Mouse (Mus musculus) inflammation-experienced regulatory T-cells, adult 6 months (primary cell): Measurements from ENCODE around the gene 4931428F04Rik. TPM values are rescaled to one million over a fixed set of nuclear protein-coding genes. Genes with fewer than 3 reads are reported as not detected.
"Not testable (repeated sequence)": the region's sequence is repeated elsewhere in the genome, so short reads cannot be mapped to it uniquely, and the experiment has no call there.

ENCODE experiments used
- ATAC-seq: one replicate; pipeline ENCODE4 v1.8.0; 2017
- polyA plus RNA-seq, 3 experiments: library from polyadenylated mRNA; unstranded; fragments of 100-300 nt; shearing (Covaris generic); gene quantifications; one replicate each; pipeline ENCODE4 v1.2.1; 2017

Gene 4931428F04Rik
- polyA plus RNA-seq, 3 experiments from 2014 or later: 1.2 to 2.5 (median 2.1) TPM

- peak; percentile 13 for ATAC-seq
Observed at GRCm38 (mm10) chr8:105306146-105306691, 16.6 kb upstream of the 4931428F04Rik start.

- peak; percentile 28 for ATAC-seq
Observed at GRCm38 (mm10) chr8:105305211-105306145, 15.8 kb upstream of the 4931428F04Rik start, which contains the start of gene Elmo3. TSS of gene Elmo3 (plus strand) at chr8:105305601.

GRCm38 (mm10) chr8:105304325-105305210 is 14.9 kb upstream of the 4931428F04Rik start:
- ATAC-seq: peak; percentile 77

- no peak for ATAC-seq
Observed at GRCm38 (mm10) chr8:105303874-105304273, 14.2 kb upstream of the 4931428F04Rik start.

- ATAC-seq: peak; percentile 12
Observed at GRCm38 (mm10) chr8:105303396-105303795, 13.7 kb upstream of the 4931428F04Rik start.

GRCm38 (mm10) chr8:105299962-105300361 is 10.3 kb upstream of the 4931428F04Rik start:
- no peak for ATAC-seq

GRCm38 (mm10) chr8:105298351-105299252 is 8.9 kb upstream of the 4931428F04Rik start:
- ATAC-seq: no peak

GRCm38 (mm10) chr8:105297511-105298192 is 8.0 kb upstream of the 4931428F04Rik start, which contains the start of gene E2f4:
TSS of gene E2f4 (plus strand) at chr8:105297663.
- peak; percentile 99 for ATAC-seq

- ATAC-seq: no peak
Observed at GRCm38 (mm10) chr8:105295895-105296573, 6.4 kb upstream of the 4931428F04Rik start, which contains the start of gene Exoc3l. TSS of gene Exoc3l (minus strand) at chr8:105296101.

- ATAC-seq: no peak
Observed at GRCm38 (mm10) chr8:105295256-105295655, 5.6 kb upstream of the 4931428F04Rik start.

GRCm38 (mm10) chr8:105294776-105295175 is 5.1 kb upstream of the 4931428F04Rik start:
- no peak for ATAC-seq

- ATAC-seq: no peak
Observed at GRCm38 (mm10) chr8:105293405-105293804, 3.7 kb upstream of the 4931428F04Rik start.

GRCm38 (mm10) chr8:105292471-105292870 is 2.8 kb upstream of the 4931428F04Rik start:
- no peak for ATAC-seq

- ATAC-seq: not testable (repeated sequence)
Observed at GRCm38 (mm10) chr8:105291802-105292201, 2.1 kb upstream of the 4931428F04Rik start.

GRCm38 (mm10) chr8:105291364-105291763 is 1.7 kb upstream of the 4931428F04Rik start:
- not testable (repeated sequence) for ATAC-seq

- peak; percentile 22 for ATAC-seq
Observed at GRCm38 (mm10) chr8:105290554-105291314, 1.1 kb upstream of the 4931428F04Rik start.

GRCm38 (mm10) chr8:105288958-105289732 is 519 bp downstream of the 4931428F04Rik start:
- ATAC-seq: peak; percentile 91

- no peak for ATAC-seq
Observed at GRCm38 (mm10) chr8:105288231-105288630, 1.4 kb downstream of the 4931428F04Rik start.
